Mouse (Mus musculus): ENCODE results near the gene Setd1b. TPM values are rescaled to one million over a fixed set of nuclear protein-coding genes. Genes with fewer than 3 reads are reported as not detected.

The Setd1b gene
- polyA plus RNA-seq, 1 experiment from 2014 or later, result 5.4 TPM

GRCm38 (mm10) chr5:123151707-123152362 is 9.8 kb downstream of the Setd1b start:
- Histone ChIP-seq H3K9me3 (ENCODE audit: control insufficient read depth) (no peaks in the 10 kb centered on the region), H3K27me3 (replicated peaks; ENCODE audit: control insufficient read depth, insufficient read depth, low read length) (no peaks in the 10 kb centered on the region), H3K27ac (ENCODE audit: low read depth, low read length) (no peak overlapping the region), H3K4me3 (ENCODE audit: low read depth, low read length) (no peak overlapping the region), H3K36me3 (ENCODE audit: control insufficient read depth, insufficient read depth) (peaks cover 70% of the 10 kb centered on the region), H3K9ac (ENCODE audit: low read depth, low read length) (no peak overlapping the region), H3K4me1 (replicated peaks; ENCODE audit: control insufficient read depth, insufficient read depth, low read length) (peaks cover 14% of the 10 kb centered on the region; the same call in 1 of the 2 replicates), H3K4me2 (replicated peaks; ENCODE audit: low read depth) (0 out of 2 replicates have a peak overlapping the region, but pooled peaks have one; percentile 66)
- WGBS, result 93% methylated on average over 19 of the region's 19 CpGs
- no peak for ATAC-seq
- TF ChIP-seq CTCF (IDR thresholded peaks at IDR 0.05; ENCODE audit: low read depth), result no peak

- H3K9me3 ChIP-seq (ENCODE audit: control insufficient read depth), result no peaks in the 10 kb centered on the region
- H3K36me3 ChIP-seq (ENCODE audit: control insufficient read depth, insufficient read depth), result peaks cover 70% of the 10 kb centered on the region
- no peaks in the 10 kb centered on the region for H3K27me3 ChIP-seq (replicated peaks; ENCODE audit: control insufficient read depth, insufficient read depth, low read length)
- peaks cover 14% of the 10 kb centered on the region; the same call in 1 of the 2 replicates for H3K4me1 ChIP-seq (replicated peaks; ENCODE audit: control insufficient read depth, insufficient read depth, low read length)
- no peak for TF ChIP-seq CTCF (IDR thresholded peaks at IDR 0.05; ENCODE audit: low read depth)
- ATAC-seq, result no peak
- WGBS, result 78% methylated on average over 1 of the region's 1 CpGs
- H3K4me2 ChIP-seq (replicated peaks; ENCODE audit: low read depth), result no peak overlapping the region
- H3K4me3 ChIP-seq (ENCODE audit: low read depth, low read length), result no peak overlapping the region
- 0 out of 2 replicates have a peak overlapping the region, but pooled peaks have one; percentile 23 for H3K27ac ChIP-seq (ENCODE audit: low read depth, low read length)
- H3K9ac ChIP-seq (ENCODE audit: low read depth, low read length), result no peak overlapping the region
Measured at GRCm38 (mm10) chr5:123152901-123153300, 10.9 kb downstream of the Setd1b start.

- Histone ChIP-seq H3K4me1 (replicated peaks; ENCODE audit: control insufficient read depth, insufficient read depth, low read length) (peaks cover 5% of the 10 kb centered on the region; the same call in 1 of the 2 replicates), H3K27me3 (replicated peaks; ENCODE audit: control insufficient read depth, insufficient read depth, low read length) (no peaks in the 10 kb centered on the region), H3K4me3 (ENCODE audit: low read depth, low read length) (no peak overlapping the region), H3K36me3 (ENCODE audit: control insufficient read depth, insufficient read depth) (peaks cover 81% of the 10 kb centered on the region), H3K4me2 (replicated peaks; ENCODE audit: low read depth) (no peak overlapping the region), H3K9ac (ENCODE audit: low read depth, low read length) (no peak overlapping the region), H3K9me3 (ENCODE audit: control insufficient read depth) (no peaks in the 10 kb centered on the region), H3K27ac (ENCODE audit: low read depth, low read length) (no peak overlapping the region)
- TF ChIP-seq CTCF (IDR thresholded peaks at IDR 0.05; ENCODE audit: low read depth), result peak; percentile 87
- WGBS, result 39% methylated on average over 7 of the region's 7 CpGs
- no peak for ATAC-seq
Measured at GRCm38 (mm10) chr5:123155425-123155824, 13.4 kb downstream of the Setd1b start.

- no peaks in the 10 kb centered on the region for H3K27me3 ChIP-seq (replicated peaks; ENCODE audit: control insufficient read depth, insufficient read depth, low read length)
- no peaks in the 10 kb centered on the region for H3K4me1 ChIP-seq (replicated peaks; ENCODE audit: control insufficient read depth, insufficient read depth, low read length)
- no peak overlapping the region for H3K4me3 ChIP-seq (ENCODE audit: low read depth, low read length)
- no peak overlapping the region for H3K27ac ChIP-seq (ENCODE audit: low read depth, low read length)
- no peak overlapping the region for H3K4me2 ChIP-seq (replicated peaks; ENCODE audit: low read depth)
- H3K36me3 ChIP-seq (ENCODE audit: control insufficient read depth, insufficient read depth), result peaks cover 83% of the 10 kb centered on the region
- peak; percentile 66 for TF ChIP-seq CTCF (IDR thresholded peaks at IDR 0.05; ENCODE audit: low read depth)
- H3K9me3 ChIP-seq (ENCODE audit: control insufficient read depth), result no peaks in the 10 kb centered on the region
- H3K9ac ChIP-seq (ENCODE audit: low read depth, low read length), result no peak overlapping the region
- ATAC-seq, result no peak
- WGBS, result 93% methylated on average over 12 of the region's 12 CpGs
Measured at GRCm38 (mm10) chr5:123156763-123157162, 14.8 kb downstream of the Setd1b start.

- 90% methylated on average over 4 of the region's 4 CpGs for WGBS
- no peak overlapping the region for H3K27ac ChIP-seq (ENCODE audit: low read depth, low read length)
- no peak overlapping the region for H3K4me3 ChIP-seq (ENCODE audit: low read depth, low read length)
- no peaks in the 10 kb centered on the region for H3K27me3 ChIP-seq (replicated peaks; ENCODE audit: control insufficient read depth, insufficient read depth, low read length)
- H3K4me1 ChIP-seq (replicated peaks; ENCODE audit: control insufficient read depth, insufficient read depth, low read length), result no peaks in the 10 kb centered on the region
- H3K36me3 ChIP-seq (ENCODE audit: control insufficient read depth, insufficient read depth), result peaks cover 82% of the 10 kb centered on the region
- no peak overlapping the region for H3K9ac ChIP-seq (ENCODE audit: low read depth, low read length)
- ATAC-seq, result no peak
- H3K4me2 ChIP-seq (replicated peaks; ENCODE audit: low read depth), result no peak overlapping the region
- TF ChIP-seq CTCF (IDR thresholded peaks at IDR 0.05; ENCODE audit: low read depth), result no peak
- H3K9me3 ChIP-seq (ENCODE audit: control insufficient read depth), result no peaks in the 10 kb centered on the region
Measured at GRCm38 (mm10) chr5:123157972-123158371, 16.0 kb downstream of the Setd1b start.

GRCm38 (mm10) chr5:123159446-123159845 is 17.5 kb downstream of the Setd1b start:
- Histone ChIP-seq H3K27me3 (replicated peaks; ENCODE audit: control insufficient read depth, insufficient read depth, low read length) (no peaks in the 10 kb centered on the region), H3K9me3 (ENCODE audit: control insufficient read depth) (no peaks in the 10 kb centered on the region), H3K4me3 (ENCODE audit: low read depth, low read length) (no peak overlapping the region), H3K27ac (ENCODE audit: low read depth, low read length) (no peak overlapping the region), H3K36me3 (ENCODE audit: control insufficient read depth, insufficient read depth) (peaks cover 83% of the 10 kb centered on the region), H3K4me2 (replicated peaks; ENCODE audit: low read depth) (no peak overlapping the region), H3K9ac (ENCODE audit: low read depth, low read length) (no peak overlapping the region), H3K4me1 (replicated peaks; ENCODE audit: control insufficient read depth, insufficient read depth, low read length) (no peaks in the 10 kb centered on the region)
- no peak for ATAC-seq
- no peak for TF ChIP-seq CTCF (IDR thresholded peaks at IDR 0.05; ENCODE audit: low read depth)
- WGBS, result 96% methylated on average over 4 of the region's 4 CpGs
